Mouse (Mus musculus) intestine, embryonic 14.5 days (tissue): ENCODE results near the gene Tas1r1. TPM values are rescaled to one million over a fixed set of nuclear protein-coding genes. Genes with fewer than 3 reads are reported as not detected.

Source experiments
- ATAC-seq: fragments of 200-750 bp; cut with Nextera tagmentation; replicated peaks from 2 replicates; pipeline ENCODE4 v1.8.0; 2017; ENCODE audit warnings: low read depth, moderate number of reproducible peaks, moderate TSS enrichment, moderate library complexity; ENCODE audit not compliant: low FRiP score, low TSS enrichment
- DNase-seq: peaks from one replicate; pipeline ENCODE4 v3.0.0-alpha.2; 2018; ENCODE audit warnings: low spot score
- H3K27ac ChIP-seq: fragments of 300-500 bp; sonication (generic); 2 replicates; pipeline ENCODE4 v1.5.1; 2014; ENCODE audit warnings: low read depth, mild to moderate bottlenecking, control low read depth
- H3K27me3 ChIP-seq: fragments of 300-500 bp; sonication (generic); replicated peaks from 2 replicates; pipeline ENCODE4 v1.6.1; 2014; ENCODE audit warnings: low read length, control low read depth; ENCODE audit not compliant: control insufficient read depth, insufficient read depth
- H3K36me3 ChIP-seq: fragments of 300-500 bp; sonication (generic); 2 replicates; pipeline ENCODE4 v1.6.1; 2014; ENCODE audit warnings: low read length, control low read depth; ENCODE audit not compliant: control insufficient read depth, insufficient read depth
- H3K4me1 ChIP-seq: fragments of 300-500 bp; sonication (generic); replicated peaks from 2 replicates; pipeline ENCODE4 v1.6.1; 2014; ENCODE audit warnings: low read length, control low read depth, mixed read lengths; ENCODE audit not compliant: control insufficient read depth, insufficient read depth
- H3K4me2 ChIP-seq: fragments of 300-500 bp; sonication (generic); 2 replicates; pipeline ENCODE4 v1.6.1; 2014; ENCODE audit warnings: low read length
- H3K4me3 ChIP-seq: fragments of 300-500 bp; sonication (generic); 2 replicates; pipeline ENCODE4 v1.5.1; 2014; ENCODE audit warnings: low read depth, low read length, control low read depth, mixed read lengths
- H3K9ac ChIP-seq: fragments of 300-500 bp; sonication (generic); 2 replicates; pipeline ENCODE4 v1.6.1; 2014; ENCODE audit warnings: mild to moderate bottlenecking, low read length
- H3K9me3 ChIP-seq: fragments of 300-500 bp; sonication (generic); 2 replicates; pipeline ENCODE4 v1.6.1; 2016; ENCODE audit warnings: low read length, control low read depth; ENCODE audit not compliant: control insufficient read depth
- WGBS: fragments of 180-500 bp; shearing (Covaris S2); extraction: QIAGEN DNeasy Blood & Tissue Kit; methylation state at CpG from one replicate; pipeline ENCODE4 v1.1.7; 2014; 5-methylcytosine and 5-hydroxymethylcytosine counted together
- polyA plus RNA-seq: library from polyadenylated mRNA; unstranded; fragments of >200 nt; fragmentation: Nextera tagmentation; extraction: Ambion mirVana; gene quantifications from 2 replicates; pipeline ENCODE4 v1.2.1, GENCODE M21; 2014

The Tas1r1 gene
- polyA plus RNA-seq, 1 experiment from 2014 or later, result 0.14 TPM

- DNase-seq, result no peak
- Histone ChIP-seq H3K27ac (no peak overlapping the region), H3K4me2 (no peak overlapping the region), H3K4me3 (no peak overlapping the region), H3K9ac (no peak overlapping the region), H3K9me3 (no peaks in the 10 kb centered on the region), H3K4me1 (no peaks in the 10 kb centered on the region), H3K36me3 (peaks cover 60% of the 10 kb centered on the region), H3K27me3 (no peaks in the 10 kb centered on the region)
- WGBS, result 80% methylated on average over 8 of the region's 8 CpGs
- no peak for ATAC-seq
Measured at GRCm38 (mm10) chr4:151980699-151981098, 57.7 kb downstream of the Tas1r1 start.

Other genes with a start within 250 kb of the Tas1r1 start
- 85.7 and 88.1 TPM in 2 replicates for gene Camta1, start 176.7 kb downstream of the Tas1r1 start, polyA plus RNA-seq
- gene Dnajc11, start 104.9 kb downstream of the Tas1r1 start, polyA plus RNA-seq, result 72.7 and 76.7 TPM in 2 replicates
- gene Thap3, start 49.6 kb downstream of the Tas1r1 start, polyA plus RNA-seq, result 29.8 and 34.0 TPM in 2 replicates
- 23.1 and 24.5 TPM in 2 replicates for gene Phf13, start 42.3 kb downstream of the Tas1r1 start, polyA plus RNA-seq
- 5.9 and 6.1 TPM in 2 replicates for gene Klhl21, start 29.8 kb downstream of the Tas1r1 start, polyA plus RNA-seq
- 16.3 and 28.0 TPM in 2 replicates for gene Zbtb48, start 10.9 kb downstream of the Tas1r1 start, polyA plus RNA-seq
- gene Nol9, start 753 bp upstream of the Tas1r1 start, polyA plus RNA-seq, result 34.9 and 36.0 TPM in 2 replicates
- 9.0 and 9.2 TPM in 2 replicates for gene Plekhg5, start 33.9 kb upstream of the Tas1r1 start, polyA plus RNA-seq
- 0.97 and 0.98 TPM in 2 replicates for gene Tnfrsf25, start 77.4 kb upstream of the Tas1r1 start, polyA plus RNA-seq
- gene Espn, start 113.8 kb upstream of the Tas1r1 start, polyA plus RNA-seq, result 22.8 and 24.2 TPM in 2 replicates
- gene Hes2, start 120.3 kb upstream of the Tas1r1 start, polyA plus RNA-seq, result not detected in 2 replicates
- gene Acot7, start 139.6 kb upstream of the Tas1r1 start, polyA plus RNA-seq, result 61.5 and 69.7 TPM in 2 replicates
- 8.2 and 9.4 TPM in 2 replicates for gene Gpr153, start 235.7 kb upstream of the Tas1r1 start, polyA plus RNA-seq